Mouse (Mus musculus) neural tube, embryonic 11.5 days (tissue): ENCODE results near the gene Fcrl5. TPM values are rescaled to one million over a fixed set of nuclear protein-coding genes. Genes with fewer than 3 reads are reported as not detected.
"Not testable (repeated sequence)": the region's sequence is repeated elsewhere in the genome, so short reads cannot be mapped to it uniquely, and the experiment has no call there.

Source experiments
- ATAC-seq: fragments of 200-750 bp; cut with Nextera tagmentation; 2 replicates; pipeline ENCODE4 v1.8.0; 2017; ENCODE audit warnings: moderate number of reproducible peaks, mild to moderate bottlenecking, moderate TSS enrichment, moderate library complexity; ENCODE audit not compliant: insufficient read depth, low FRiP score, low TSS enrichment
- DNase-seq: peaks from one replicate; pipeline ENCODE4 v3.0.0-alpha.2; 2015; ENCODE audit warnings: low spot score
- H3K27ac ChIP-seq: fragments of 300-500 bp; sonication (generic); 2 replicates; pipeline ENCODE4 v1.5.1; 2014; ENCODE audit warnings: low read depth, mild to moderate bottlenecking, low read length
- H3K27me3 ChIP-seq: fragments of 300-500 bp; sonication (generic); 2 replicates; pipeline ENCODE4 v1.6.1; 2014; ENCODE audit warnings: mild to moderate bottlenecking, low read length, mixed read lengths; ENCODE audit not compliant: control insufficient read depth, insufficient read depth
- H3K36me3 ChIP-seq: fragments of 300-500 bp; sonication (generic); 2 replicates; pipeline ENCODE4 v1.6.1; 2014; ENCODE audit warnings: mild to moderate bottlenecking, low read length, moderate library complexity, mixed read lengths; ENCODE audit not compliant: control insufficient read depth, insufficient read depth
- H3K4me1 ChIP-seq: fragments of 300-500 bp; sonication (generic); 2 replicates; pipeline ENCODE4 v1.6.1; 2014; ENCODE audit warnings: low read length, mixed read lengths; ENCODE audit not compliant: control insufficient read depth, insufficient read depth
- H3K4me2 ChIP-seq: fragments of 300-500 bp; sonication (generic); 2 replicates; pipeline ENCODE4 v1.6.1; 2014; ENCODE audit warnings: low read depth, mild to moderate bottlenecking, moderate library complexity
- H3K4me3 ChIP-seq: fragments of 300-500 bp; sonication (generic); 2 replicates; pipeline ENCODE4 v1.5.1; 2014; ENCODE audit warnings: low read depth, low read length
- H3K9ac ChIP-seq: fragments of 300-500 bp; sonication (generic); 2 replicates; pipeline ENCODE4 v1.6.1; 2014; ENCODE audit warnings: mild to moderate bottlenecking, low read length
- H3K9me3 ChIP-seq: fragments of 300-500 bp; sonication (generic); 2 replicates; pipeline ENCODE4 v1.6.1; 2016; ENCODE audit warnings: low read length; ENCODE audit not compliant: control insufficient read depth
- WGBS: fragments of 180-500 bp; shearing (Covaris S2); extraction: QIAGEN DNeasy Blood & Tissue Kit; methylation state at CpG from one replicate; pipeline ENCODE4 v1.1.7; 2014; 5-methylcytosine and 5-hydroxymethylcytosine counted together
- polyA plus RNA-seq: library from polyadenylated mRNA; unstranded; fragments of >200 nt; fragmentation: Nextera tagmentation; extraction: Ambion mirVana; gene quantifications from 2 replicates; pipeline ENCODE4 v1.2.1, GENCODE M21; 2014

Gene Fcrl5
- polyA plus RNA-seq, 1 experiment from 2014 or later: not detected

DNA sequence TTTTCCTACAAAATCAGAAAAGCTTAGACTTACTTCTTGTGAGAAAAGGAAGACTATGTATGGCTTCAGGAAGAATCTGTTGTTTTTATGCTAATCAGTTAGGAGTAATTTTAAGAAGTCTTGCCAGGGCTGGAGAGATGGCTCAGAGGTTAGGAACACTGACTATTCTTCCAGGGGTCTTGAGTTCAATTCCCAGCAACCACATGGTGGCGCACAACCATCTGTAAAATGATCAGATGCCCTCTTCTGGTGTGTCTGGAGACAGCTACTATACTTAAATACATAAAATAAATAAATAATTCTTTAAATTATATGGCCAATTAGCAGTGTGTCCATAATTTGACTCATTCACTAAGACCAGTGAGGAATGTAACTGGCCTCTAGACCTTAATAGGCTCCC lies 14.9 kb upstream of the Fcrl5 start:
- H3K4me3 ChIP-seq: no peak overlapping the region
- H3K4me1 ChIP-seq: no peaks in the 10 kb centered on the region
- no peak overlapping the region for H3K4me2 ChIP-seq
- no peaks in the 10 kb centered on the region for H3K9me3 ChIP-seq
- ATAC-seq (no peak), DNase-seq (no peak)
- H3K27me3 ChIP-seq: no peaks in the 10 kb centered on the region
- WGBS: 69% methylated on average over 1 of the region's 1 CpGs
- no peak overlapping the region for H3K9ac ChIP-seq
- no peaks in the 10 kb centered on the region for H3K36me3 ChIP-seq
- H3K27ac ChIP-seq: no peak overlapping the region

GRCm38 (mm10) chr3:87422386-87422910 lies 13.1 kb upstream of the Fcrl5 start:
- Histone ChIP-seq H3K36me3 (no peaks in the 10 kb centered on the region), H3K4me3 (no peak overlapping the region), H3K27ac (no peak overlapping the region), H3K9ac (no peak overlapping the region), H3K4me2 (no peak overlapping the region), H3K4me1 (no peaks in the 10 kb centered on the region), H3K27me3 (no peaks in the 10 kb centered on the region), H3K9me3 (no peaks in the 10 kb centered on the region)
- 84% methylated on average over 4 of the region's 4 CpGs for WGBS
- ATAC-seq: no peak
- DNase-seq: no peak

DNA sequence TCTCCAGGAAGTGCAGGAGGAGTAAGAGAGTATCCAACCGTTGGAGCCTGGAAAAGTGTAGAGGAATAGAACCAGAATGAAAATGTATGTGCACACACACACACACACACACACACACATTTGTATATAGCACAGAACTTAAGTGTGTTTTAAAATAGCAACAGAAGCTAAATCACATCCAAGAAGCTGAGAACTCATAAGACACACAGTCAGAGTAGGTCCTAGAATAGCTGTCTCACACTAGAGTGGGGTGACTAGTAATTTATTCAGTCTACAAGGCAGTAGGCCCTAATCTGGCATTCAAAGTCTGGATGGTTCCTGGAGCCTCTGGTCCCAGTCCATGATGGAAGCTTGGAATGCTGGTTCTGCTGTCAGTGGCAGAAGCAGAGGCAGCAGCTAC lies 5.0 kb downstream of the Fcrl5 start:
- Histone ChIP-seq H3K36me3 (no peaks in the 10 kb centered on the region), H3K4me2 (no peak overlapping the region), H3K4me3 (no peak overlapping the region), H3K27me3 (no peaks in the 10 kb centered on the region), H3K9me3 (no peaks in the 10 kb centered on the region), H3K27ac (no peak overlapping the region), H3K9ac (no peak overlapping the region), H3K4me1 (no peaks in the 10 kb centered on the region)
- ATAC-seq: no peak
- 89% methylated on average over 1 of the region's 1 CpGs for WGBS
- DNase-seq: no peak

GRCm38 (mm10) chr3:87443968-87444367 lies 8.4 kb downstream of the Fcrl5 start:
- WGBS: 75% methylated on average over 6 of the region's 6 CpGs
- Histone ChIP-seq H3K27ac (no peak overlapping the region), H3K9me3 (no peaks in the 10 kb centered on the region), H3K4me3 (no peak overlapping the region), H3K27me3 (no peaks in the 10 kb centered on the region), H3K9ac (no peak overlapping the region), H3K36me3 (no peaks in the 10 kb centered on the region), H3K4me2 (no peak overlapping the region), H3K4me1 (no peaks in the 10 kb centered on the region)
- ATAC-seq: no peak
- no peak for DNase-seq

DNA sequence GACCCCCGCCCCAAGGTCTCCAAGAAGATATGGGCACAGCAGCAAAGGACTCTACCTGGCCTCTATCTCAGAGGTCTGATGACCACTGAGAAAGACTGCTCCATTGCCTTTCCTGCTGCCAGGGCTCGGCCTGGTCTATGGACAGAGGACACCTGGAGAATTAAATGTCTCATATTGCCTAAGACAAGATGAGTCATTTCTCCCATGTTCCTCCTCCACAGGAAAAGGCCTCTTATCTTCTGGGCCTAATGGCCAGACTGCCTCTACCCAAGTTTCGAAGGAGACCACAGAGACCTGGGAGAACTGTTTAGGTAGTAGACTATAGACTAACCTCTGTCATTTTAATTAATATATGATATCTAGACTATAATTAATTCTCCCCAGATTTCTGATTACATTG lies 29.9 kb downstream of the Fcrl5 start:
- Histone ChIP-seq H3K4me2 (no peak overlapping the region), H3K4me1 (no peaks in the 10 kb centered on the region), H3K27ac (no peak overlapping the region), H3K27me3 (no peaks in the 10 kb centered on the region), H3K9me3 (no peaks in the 10 kb centered on the region), H3K36me3 (no peaks in the 10 kb centered on the region), H3K4me3 (no peak overlapping the region), H3K9ac (no peak overlapping the region)
- ATAC-seq (no peak), DNase-seq (no peak)
- WGBS: 89% methylated on average over 3 of the region's 3 CpGs

GRCm38 (mm10) chr3:87467011-87467410 lies 31.4 kb downstream of the Fcrl5 start:
- H3K9ac ChIP-seq: no peak overlapping the region
- 83% methylated on average over 6 of the region's 6 CpGs for WGBS
- H3K4me3 ChIP-seq: no peak overlapping the region
- H3K9me3 ChIP-seq: no peaks in the 10 kb centered on the region
- no peaks in the 10 kb centered on the region for H3K27me3 ChIP-seq
- no peaks in the 10 kb centered on the region for H3K4me1 ChIP-seq
- no peaks in the 10 kb centered on the region for H3K36me3 ChIP-seq
- DNase-seq (no peak), ATAC-seq (no peak)
- no peak overlapping the region for H3K4me2 ChIP-seq
- no peak overlapping the region for H3K27ac ChIP-seq

- no peak for DNase-seq
- Histone ChIP-seq H3K27ac (no peak overlapping the region), H3K9me3 (no peaks in the 10 kb centered on the region), H3K36me3 (no peaks in the 10 kb centered on the region), H3K4me2 (no peak overlapping the region), H3K9ac (no peak overlapping the region), H3K27me3 (no peaks in the 10 kb centered on the region), H3K4me3 (no peak overlapping the region), H3K4me1 (no peaks in the 10 kb centered on the region)
- 86% methylated on average over 9 of the region's 9 CpGs for WGBS
- no peak for ATAC-seq
Observed at GRCm38 (mm10) chr3:87467416-87467815, 31.8 kb downstream of the Fcrl5 start.

GRCm38 (mm10) chr3:87477948-87478347 lies 42.4 kb downstream of the Fcrl5 start:
- not testable (repeated sequence) for H3K4me2 ChIP-seq, ATAC-seq, DNase-seq, H3K4me3 ChIP-seq, H3K4me1 ChIP-seq, H3K9me3 ChIP-seq, H3K27ac ChIP-seq, H3K27me3 ChIP-seq, H3K36me3 ChIP-seq, H3K9ac ChIP-seq
- 86% methylated on average over 3 of the region's 3 CpGs for WGBS

DNA sequence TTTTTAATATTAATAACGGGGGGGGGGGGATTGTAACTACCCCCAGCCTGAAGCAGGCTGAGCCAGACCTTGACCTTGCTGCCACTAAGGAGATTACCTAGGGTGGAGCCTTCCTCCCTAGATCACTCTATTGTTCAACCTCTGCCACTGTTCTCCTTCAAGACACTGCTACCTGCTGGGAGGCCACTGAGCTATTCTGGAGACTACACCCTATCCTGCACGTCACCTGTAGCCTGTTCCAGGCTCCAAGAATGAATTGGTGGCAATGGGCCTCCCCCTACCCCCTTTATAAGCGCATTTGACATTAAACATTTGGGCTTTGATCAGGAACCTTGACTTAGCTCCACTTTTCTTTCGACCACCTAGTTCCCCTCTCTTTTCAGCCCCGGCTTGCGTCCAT lies 43.0 kb downstream of the Fcrl5 start:
- not testable (repeated sequence) for H3K27ac ChIP-seq, ATAC-seq, H3K9me3 ChIP-seq, H3K9ac ChIP-seq, H3K4me2 ChIP-seq, H3K4me3 ChIP-seq, H3K4me1 ChIP-seq, H3K36me3 ChIP-seq, H3K27me3 ChIP-seq, DNase-seq
- WGBS: 90% methylated on average over 6 of the region's 6 CpGs
